Mouse (Mus musculus) neural tube, embryonic 12.5 days (tissue): ENCODE measurements at regions not wholly inside any gene's neighbourhood (a gene's known extent, or its start where the extent isn't known, plus 50 kb on each side); places are given as distances from the start of the nearest gene placed in this dataset.
"Not testable (repeated sequence)": the region's sequence is repeated elsewhere in the genome, so short reads cannot be mapped to it uniquely, and the experiment has no call there.

ENCODE experiments used
- ATAC-seq: fragments of 200-750 bp; cut with Nextera tagmentation; 2 replicates; pipeline ENCODE4 v1.8.0; 2017; ENCODE audit warnings: low read depth, mild to moderate bottlenecking, moderate TSS enrichment, moderate library complexity; ENCODE audit not compliant: low FRiP score
- H3K27ac ChIP-seq: fragments of 300-500 bp; sonication (generic); 2 replicates; pipeline ENCODE4 v1.5.1; 2016
- H3K27me3 ChIP-seq: fragments of 300-500 bp; sonication (generic); replicated peaks from 2 replicates; pipeline ENCODE4 v1.6.1; 2016; ENCODE audit warnings: mild to moderate bottlenecking
- H3K36me3 ChIP-seq: fragments of 300-500 bp; sonication (generic); 2 replicates; pipeline ENCODE4 v1.6.1; 2016; ENCODE audit warnings: mild to moderate bottlenecking
- H3K4me1 ChIP-seq: fragments of 300-500 bp; sonication (generic); 2 replicates; pipeline ENCODE4 v1.6.1; 2016
- H3K4me2 ChIP-seq: fragments of 300-500 bp; sonication (generic); replicated peaks from 2 replicates; pipeline ENCODE4 v1.6.1; 2016; ENCODE audit warnings: mild to moderate bottlenecking
- H3K4me3 ChIP-seq: fragments of 300-500 bp; sonication (generic); 2 replicates; pipeline ENCODE4 v1.5.1; 2016
- H3K9ac ChIP-seq: fragments of 300-500 bp; sonication (generic); 2 replicates; pipeline ENCODE4 v1.6.1; 2016; ENCODE audit warnings: mild to moderate bottlenecking
- H3K9me3 ChIP-seq: fragments of 300-500 bp; sonication (generic); 2 replicates; pipeline ENCODE4 v1.6.1; 2016; ENCODE audit warnings: mild to moderate bottlenecking
- WGBS: fragments of 180-500 bp; shearing (Covaris S2); methylation state at CpG from one replicate; pipeline ENCODE4 v1.1.7; 2016; 5-methylcytosine and 5-hydroxymethylcytosine counted together

DNA sequence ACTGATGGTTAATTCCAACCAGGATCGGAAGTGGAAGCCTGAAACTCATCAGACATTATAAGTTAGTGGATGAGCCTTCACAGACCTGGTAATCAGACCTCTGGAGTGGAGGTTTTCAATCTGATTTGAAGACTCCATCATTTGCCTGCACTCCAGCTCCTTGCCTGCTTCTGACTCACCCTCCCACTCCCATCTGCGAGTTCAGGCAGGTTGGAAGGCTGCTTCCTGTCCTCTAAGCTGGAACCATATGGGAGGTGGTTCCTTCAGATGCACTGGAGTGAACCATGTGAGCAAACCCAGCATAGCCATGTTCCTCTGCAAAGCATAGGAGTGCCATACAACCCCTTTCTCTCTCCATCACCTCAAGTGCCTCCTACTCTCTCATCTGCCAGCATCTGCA, 114.6 kb downstream of the Spata19 start:
- 79% methylated on average over 2 of the region's 2 CpGs for WGBS
- Histone ChIP-seq H3K27me3 (no peaks in the 10 kb centered on the region), H3K9ac (no peak overlapping the region), H3K36me3 (no peaks in the 10 kb centered on the region), H3K27ac (no peak overlapping the region), H3K9me3 (no peaks in the 10 kb centered on the region), H3K4me3 (no peak overlapping the region), H3K4me2 (no peak overlapping the region), H3K4me1 (no peaks in the 10 kb centered on the region)
- no peak for ATAC-seq

DNA sequence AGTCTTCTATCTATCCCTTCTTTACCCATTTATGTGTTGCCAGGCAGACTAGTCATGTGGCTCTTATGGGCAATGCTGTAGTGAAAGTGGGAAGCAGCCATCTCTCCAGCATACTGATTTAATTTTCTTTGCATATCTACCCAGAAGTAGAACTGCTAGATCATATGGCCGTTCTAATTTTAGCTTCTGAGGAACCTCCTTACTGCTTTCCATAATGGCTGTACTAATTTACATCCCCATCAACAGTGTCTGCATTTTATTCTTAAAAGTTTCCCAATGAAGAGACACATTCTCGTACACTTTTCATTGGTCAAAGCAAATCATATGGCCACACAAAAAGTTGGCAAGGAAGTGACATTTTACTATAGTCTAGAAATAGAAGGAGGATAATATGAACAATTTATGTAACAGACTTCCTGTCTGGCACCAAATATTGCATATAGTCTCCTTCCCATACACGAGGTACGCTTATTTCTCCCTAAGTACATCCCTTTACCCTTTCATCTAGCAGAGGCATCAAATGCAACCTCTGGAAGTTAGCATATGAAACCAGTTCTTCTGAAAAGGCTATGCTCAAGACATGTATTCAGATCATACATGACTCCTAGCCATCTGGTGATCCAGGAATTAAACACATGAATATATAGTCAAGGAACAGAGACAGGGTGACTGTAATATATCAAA, 119.0 kb downstream of the Spata19 start:
- H3K4me1 ChIP-seq: no peaks in the 10 kb centered on the region
- no peaks in the 10 kb centered on the region for H3K27me3 ChIP-seq
- 95% methylated on average over 4 of the region's 4 CpGs for WGBS
- no peaks in the 10 kb centered on the region for H3K36me3 ChIP-seq
- H3K27ac ChIP-seq: no peak overlapping the region
- H3K4me3 ChIP-seq: no peak overlapping the region
- H3K9me3 ChIP-seq: no peaks in the 10 kb centered on the region
- no peak for ATAC-seq
- no peak overlapping the region for H3K9ac ChIP-seq
- H3K4me2 ChIP-seq: no peak overlapping the region

DNA sequence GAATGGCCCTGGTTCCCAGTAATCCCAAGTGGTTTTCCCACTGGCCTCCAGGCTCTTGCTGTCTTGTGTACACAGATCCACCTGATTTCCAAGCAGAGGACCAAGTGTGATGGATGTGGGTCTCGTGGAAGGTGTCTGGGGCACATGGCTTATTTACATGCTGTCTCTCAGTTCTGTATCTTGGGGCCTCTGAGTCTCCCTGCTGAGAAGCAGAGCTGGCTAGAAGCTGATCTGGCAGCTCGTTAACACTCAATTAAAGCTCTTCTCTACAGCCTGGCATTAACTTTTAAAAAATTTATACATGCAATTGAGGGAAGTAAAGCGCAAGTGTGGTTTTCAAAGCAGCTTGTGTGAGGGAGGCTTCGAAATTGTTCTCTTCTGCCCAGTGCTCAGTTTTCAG, 121.4 kb downstream of the Spata19 start:
- 72% methylated on average over 4 of the region's 4 CpGs for WGBS
- H3K4me3 ChIP-seq: no peak overlapping the region

DNA sequence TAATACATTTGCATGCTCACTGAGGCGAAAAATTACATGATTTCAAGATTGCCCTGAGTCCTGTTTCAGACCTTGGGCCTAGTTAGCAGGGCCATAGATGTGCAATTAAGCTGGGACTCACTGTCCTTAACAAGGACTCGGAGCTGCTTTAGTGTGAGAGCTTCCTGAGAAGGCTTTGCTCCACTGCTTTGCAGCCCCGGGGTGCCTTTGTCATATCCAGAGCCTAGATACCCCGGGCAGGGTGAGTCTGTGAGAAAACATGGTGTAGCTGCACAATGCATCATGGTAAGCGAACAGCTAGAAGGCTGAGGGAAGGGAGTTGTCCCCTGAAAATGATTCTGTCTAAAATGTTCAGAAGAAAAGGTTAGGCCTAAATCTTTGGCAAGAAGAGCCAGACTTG, 123.1 kb downstream of the Spata19 start:
- Histone ChIP-seq H3K9ac (no peak overlapping the region), H3K4me3 (no peak overlapping the region), H3K9me3 (no peaks in the 10 kb centered on the region), H3K36me3 (no peaks in the 10 kb centered on the region), H3K4me1 (no peaks in the 10 kb centered on the region), H3K27me3 (no peaks in the 10 kb centered on the region), H3K4me2 (no peak overlapping the region), H3K27ac (no peak overlapping the region)
- 45% methylated on average over 5 of the region's 5 CpGs for WGBS
- no peak for ATAC-seq

More for the DNA sequence above, 121.4 kb downstream of the Spata19 start:
- ATAC-seq: no peak
- Histone ChIP-seq H3K36me3 (no peaks in the 10 kb centered on the region), H3K27ac (no peak overlapping the region), H3K9me3 (no peaks in the 10 kb centered on the region), H3K9ac (no peak overlapping the region), H3K27me3 (no peaks in the 10 kb centered on the region), H3K4me2 (no peak overlapping the region), H3K4me1 (no peaks in the 10 kb centered on the region)

DNA sequence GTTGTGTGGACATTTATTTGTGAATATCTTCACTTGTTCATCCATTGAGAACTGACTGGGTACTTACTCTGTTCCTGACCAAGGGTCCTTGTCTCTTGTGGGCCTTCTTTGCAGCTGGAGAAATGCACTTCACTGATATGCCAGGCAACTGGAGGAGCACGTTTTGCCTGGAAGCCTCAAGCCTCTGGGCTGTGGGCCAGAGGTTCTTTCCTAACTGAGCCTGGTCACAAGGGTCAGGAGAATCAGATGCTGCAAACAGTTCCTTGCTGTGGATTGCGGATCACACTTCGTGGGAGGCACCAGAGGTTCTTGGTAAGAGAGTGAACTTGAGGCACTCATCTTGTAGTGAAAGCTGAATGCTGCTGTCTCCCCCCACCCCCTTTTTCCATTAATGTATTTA, 124.6 kb downstream of the Spata19 start:
- no peaks in the 10 kb centered on the region for H3K27me3 ChIP-seq
- no peak overlapping the region for H3K4me2 ChIP-seq
- H3K36me3 ChIP-seq: no peaks in the 10 kb centered on the region
- H3K4me3 ChIP-seq: no peak overlapping the region
- H3K9ac ChIP-seq: no peak overlapping the region
- H3K9me3 ChIP-seq: no peaks in the 10 kb centered on the region
- no peaks in the 10 kb centered on the region for H3K4me1 ChIP-seq
- no peak overlapping the region for H3K27ac ChIP-seq
- WGBS: 91% methylated on average over 3 of the region's 3 CpGs
- no peak for ATAC-seq

DNA sequence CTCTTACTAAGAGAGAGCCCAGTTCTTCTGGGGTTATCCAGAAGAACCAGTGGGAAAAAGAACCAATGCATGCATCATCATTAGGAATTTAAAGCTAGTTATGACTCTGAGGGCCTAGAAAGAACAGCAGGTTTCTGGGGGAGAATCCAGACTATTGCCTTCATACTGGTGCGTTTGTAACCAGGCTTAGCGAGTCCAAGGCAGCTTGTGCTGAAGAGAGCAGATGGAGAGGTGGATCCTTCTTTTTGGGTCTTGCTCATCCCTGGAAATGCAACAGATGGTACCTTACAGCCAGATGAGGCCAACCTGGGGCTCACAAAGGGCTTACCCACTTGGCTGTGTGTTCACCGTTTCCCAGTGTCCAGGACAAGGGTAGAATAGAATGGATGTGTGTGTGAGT, 130.1 kb downstream of the Spata19 start:
- Histone ChIP-seq H3K27me3 (no peaks in the 10 kb centered on the region), H3K9ac (no peak overlapping the region), H3K36me3 (no peaks in the 10 kb centered on the region), H3K4me3 (no peak overlapping the region), H3K4me2 (no peak overlapping the region), H3K9me3 (no peaks in the 10 kb centered on the region), H3K27ac (no peak overlapping the region), H3K4me1 (no peaks in the 10 kb centered on the region)
- no peak for ATAC-seq
- WGBS: 85% methylated on average over 3 of the region's 3 CpGs

DNA sequence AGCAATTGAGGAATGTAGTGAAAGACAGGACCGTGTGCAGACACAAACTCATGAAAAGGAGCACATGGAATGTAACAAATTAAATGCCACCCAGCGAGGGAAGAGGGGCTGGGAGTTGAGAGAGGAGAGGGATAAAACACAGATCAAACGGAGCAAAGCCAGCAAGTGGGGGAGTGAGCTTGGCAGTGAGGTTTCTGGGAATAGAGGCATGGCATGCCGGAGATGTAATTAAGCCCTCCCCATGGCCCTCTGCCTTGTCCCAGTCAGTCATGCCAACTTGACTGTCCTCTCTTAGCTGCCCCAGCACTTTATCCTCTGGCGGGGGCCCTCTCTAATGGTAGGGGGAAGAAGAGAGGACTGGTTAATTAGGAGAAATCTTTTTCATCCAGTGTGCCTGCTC, 141.9 kb downstream of the Spata19 start:
- no peaks in the 10 kb centered on the region for H3K27me3 ChIP-seq
- no peaks in the 10 kb centered on the region for H3K4me1 ChIP-seq
- no peaks in the 10 kb centered on the region for H3K36me3 ChIP-seq
- ATAC-seq: no peak
- no peak overlapping the region for H3K9ac ChIP-seq
- H3K27ac ChIP-seq: no peak overlapping the region
- 41% methylated on average over 5 of the region's 5 CpGs for WGBS
- no peak overlapping the region for H3K4me3 ChIP-seq
- H3K4me2 ChIP-seq: no peak overlapping the region
- H3K9me3 ChIP-seq: no peaks in the 10 kb centered on the region

DNA sequence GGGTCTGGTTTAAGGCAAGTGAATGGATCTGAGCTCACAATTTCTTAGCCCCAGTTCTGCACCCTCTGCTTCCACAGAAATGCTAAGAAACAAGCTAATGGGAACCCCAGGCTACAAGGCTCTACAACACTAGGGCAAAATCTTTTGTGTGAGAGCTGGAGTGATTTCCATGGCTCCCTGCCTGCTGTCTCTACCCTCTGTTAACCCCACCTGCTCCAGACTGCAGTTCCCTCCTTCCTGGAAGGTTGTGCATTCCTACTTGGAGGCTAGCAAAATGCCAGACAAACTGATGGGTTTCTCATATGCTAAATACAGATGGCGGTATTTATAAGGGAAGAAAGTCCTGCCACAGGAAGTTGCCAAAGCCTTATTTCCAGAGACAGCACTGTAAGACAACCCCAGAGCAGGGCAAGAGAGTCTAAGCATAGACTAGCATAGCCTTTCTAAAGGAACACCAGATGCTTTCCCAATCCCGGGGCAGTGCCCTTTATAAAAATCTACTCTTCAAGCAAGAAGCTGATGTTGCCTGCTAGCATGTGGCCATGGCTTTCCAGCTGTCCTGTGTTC, 145.1 kb downstream of the Spata19 start:
- no peak overlapping the region for H3K4me2 ChIP-seq
- no peaks in the 10 kb centered on the region for H3K9me3 ChIP-seq
- H3K4me3 ChIP-seq: no peak overlapping the region
- H3K36me3 ChIP-seq: no peaks in the 10 kb centered on the region
- ATAC-seq: no peak
- H3K9ac ChIP-seq: no peak overlapping the region
- no peak overlapping the region for H3K27ac ChIP-seq
- no peaks in the 10 kb centered on the region for H3K4me1 ChIP-seq
- 90% methylated on average over 2 of the region's 2 CpGs for WGBS
- H3K27me3 ChIP-seq: no peaks in the 10 kb centered on the region

DNA sequence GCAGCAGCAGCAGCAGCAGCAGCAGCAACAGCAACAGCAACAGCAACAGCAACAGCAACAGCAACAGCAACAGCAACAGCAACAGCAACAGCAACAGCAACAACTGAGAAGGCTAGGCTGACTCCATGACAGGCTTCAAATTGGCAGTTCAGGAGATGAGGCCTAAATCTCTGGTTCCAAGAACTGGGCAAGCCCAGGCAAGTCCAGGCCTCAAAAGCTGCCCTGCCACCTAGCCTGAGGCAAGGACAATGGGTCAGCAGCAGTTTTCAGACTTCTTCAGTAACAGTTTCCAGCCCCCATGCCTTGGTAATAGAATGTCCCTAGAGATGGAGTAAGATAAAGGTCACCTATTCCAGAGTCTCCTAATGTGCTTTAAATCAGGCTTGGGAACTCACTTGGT, 158.1 kb downstream of the Spata19 start:
- not testable (repeated sequence) for H3K4me3 ChIP-seq, H3K4me2 ChIP-seq, H3K36me3 ChIP-seq, H3K27me3 ChIP-seq, H3K9me3 ChIP-seq, H3K9ac ChIP-seq, H3K27ac ChIP-seq, H3K4me1 ChIP-seq, ATAC-seq

DNA sequence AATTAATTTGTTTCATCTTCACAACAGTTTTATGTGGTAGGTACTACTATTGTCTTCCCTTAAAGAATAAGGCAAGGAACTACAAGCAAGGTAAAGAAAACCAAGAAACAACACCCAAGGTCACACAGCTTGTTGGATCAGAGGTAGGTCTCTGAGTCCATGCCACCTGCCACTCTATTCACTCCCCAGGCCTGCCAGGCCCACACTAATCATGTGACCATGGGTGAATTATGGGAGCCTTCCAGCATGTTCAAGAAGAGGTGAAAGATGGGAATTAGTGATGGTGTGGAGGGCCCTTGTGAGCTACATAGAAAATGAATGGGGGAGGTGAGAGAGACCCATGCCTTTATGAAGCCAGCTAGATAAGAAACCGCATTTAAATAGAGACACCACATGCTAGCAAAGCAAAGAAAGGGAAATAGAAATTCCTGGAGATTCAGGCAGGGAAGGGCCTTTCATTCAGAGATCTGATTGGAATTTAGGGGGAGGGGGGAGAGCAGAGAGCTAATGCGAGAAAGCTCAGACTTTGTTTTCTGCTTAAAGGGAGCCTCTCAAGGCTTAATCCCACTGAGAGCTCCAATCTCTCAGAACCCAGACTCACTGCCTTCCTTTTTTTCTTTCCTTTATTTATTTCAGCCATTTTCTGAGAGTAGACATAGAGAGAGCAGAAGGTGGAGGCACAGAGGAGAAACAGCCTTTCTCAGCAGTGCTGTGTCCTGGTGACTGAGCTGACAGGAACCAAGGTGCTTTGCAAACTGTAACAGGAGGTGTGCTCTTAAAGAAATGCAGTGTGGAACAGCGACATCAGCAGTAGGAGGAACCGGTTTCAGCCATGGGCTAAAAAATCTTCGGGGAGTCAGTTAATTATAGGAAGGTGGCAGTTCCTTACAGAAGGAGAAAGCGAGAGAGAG, 160.0 kb downstream of the Spata19 start:
- Histone ChIP-seq H3K4me2 (no peak overlapping the region), H3K9me3 (no peaks in the 10 kb centered on the region), H3K27ac (no peak overlapping the region), H3K36me3 (no peaks in the 10 kb centered on the region), H3K27me3 (no peaks in the 10 kb centered on the region), H3K4me3 (no peak overlapping the region), H3K4me1 (peaks cover 5% of the 10 kb centered on the region; the same call in 1 of the 2 replicates), H3K9ac (no peak overlapping the region)
- WGBS: 26% methylated on average over 6 of the region's 6 CpGs
- no peak for ATAC-seq

DNA sequence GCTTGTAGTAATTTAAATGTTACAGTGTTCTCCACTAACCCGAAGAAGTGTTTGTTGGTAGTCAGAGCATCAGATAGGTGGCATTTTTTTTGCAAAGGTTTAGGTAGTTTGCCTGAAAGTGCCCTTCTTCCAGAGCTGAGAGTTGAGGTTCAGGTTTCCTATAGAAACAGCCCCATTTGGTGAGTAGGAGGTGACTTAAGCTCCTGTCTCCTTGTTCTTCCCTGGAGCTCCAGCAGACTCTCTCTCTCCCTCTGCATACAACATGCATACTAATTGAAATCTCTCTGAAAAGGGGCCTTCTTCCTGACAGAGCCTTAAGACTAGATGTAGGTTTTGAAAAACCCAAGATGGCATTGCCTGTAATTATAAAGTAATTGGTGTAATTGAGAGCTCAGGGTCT, 161.3 kb downstream of the Spata19 start:
- Histone ChIP-seq H3K4me1 (peaks cover 5% of the 10 kb centered on the region; the same call in 1 of the 2 replicates), H3K9ac (no peak overlapping the region), H3K4me2 (no peak overlapping the region), H3K27me3 (no peaks in the 10 kb centered on the region), H3K36me3 (no peaks in the 10 kb centered on the region), H3K9me3 (no peaks in the 10 kb centered on the region), H3K4me3 (no peak overlapping the region), H3K27ac (no peak overlapping the region)
- no peak for ATAC-seq
- WGBS: 65% methylated on average over 1 of the region's 1 CpGs

DNA sequence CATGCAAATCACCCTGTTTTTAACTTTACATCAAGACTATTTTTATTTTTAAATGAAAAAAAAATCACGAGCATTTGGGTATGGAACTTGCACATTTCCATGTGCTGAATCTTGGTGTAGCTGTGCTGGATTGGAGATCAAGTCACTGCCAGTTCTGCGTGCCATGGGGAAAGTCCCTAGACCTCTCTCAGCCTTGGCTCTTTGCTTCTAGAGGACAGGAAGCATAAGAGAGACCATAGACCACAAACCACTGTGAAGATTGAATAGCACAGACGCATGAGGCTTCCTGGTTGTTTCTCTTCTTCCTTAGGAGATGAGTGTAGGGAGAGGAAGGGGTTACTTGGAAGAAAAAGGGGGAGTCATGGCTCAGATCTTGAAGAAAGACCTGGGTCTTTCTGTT, 161.7 kb downstream of the Spata19 start:
- no peak for ATAC-seq
- 82% methylated on average over 3 of the region's 3 CpGs for WGBS
- no peak overlapping the region for H3K4me2 ChIP-seq
- H3K9ac ChIP-seq: no peak overlapping the region
- no peak overlapping the region for H3K27ac ChIP-seq
- no peaks in the 10 kb centered on the region for H3K9me3 ChIP-seq
- peaks cover 5% of the 10 kb centered on the region; the same call in 1 of the 2 replicates for H3K4me1 ChIP-seq
- no peaks in the 10 kb centered on the region for H3K27me3 ChIP-seq
- no peak overlapping the region for H3K4me3 ChIP-seq
- no peaks in the 10 kb centered on the region for H3K36me3 ChIP-seq
